Mouse (Mus musculus) lung, embryonic 16.5 days (tissue): ENCODE results near the gene Tyms. TPM values are rescaled to one million over a fixed set of nuclear protein-coding genes. Genes with fewer than 3 reads are reported as not detected.
A peak's percentile ranks its signal among the peaks of the same experiment; 100 is the strongest.

Source experiments
- ATAC-seq: fragments of 200-750 bp; cut with Nextera tagmentation; 2 replicates; pipeline ENCODE4 v1.8.0; 2017; ENCODE audit warnings: low read depth, mild to moderate bottlenecking, moderate library complexity
- H3K27ac ChIP-seq: fragments of 300-500 bp; sonication (generic); 2 replicates; pipeline ENCODE4 v1.5.1; 2014; ENCODE audit warnings: mild to moderate bottlenecking, control low read depth, low read length
- H3K27me3 ChIP-seq: fragments of 300-500 bp; sonication (generic); 2 replicates; pipeline ENCODE4 v1.6.1; 2014; ENCODE audit warnings: low read depth, low read length, mixed read lengths; ENCODE audit not compliant: control insufficient read depth, insufficient read depth
- H3K36me3 ChIP-seq: fragments of 300-500 bp; sonication (generic); 2 replicates; pipeline ENCODE4 v1.6.1; 2014; ENCODE audit warnings: low read length; ENCODE audit not compliant: control insufficient read depth, insufficient read depth
- H3K4me1 ChIP-seq: fragments of 300-500 bp; sonication (generic); replicated peaks from 2 replicates; pipeline ENCODE4 v1.6.1; 2014; ENCODE audit warnings: low read length, mixed read lengths; ENCODE audit not compliant: control insufficient read depth, insufficient read depth
- H3K4me2 ChIP-seq: fragments of 300-500 bp; sonication (generic); 2 replicates; pipeline ENCODE4 v1.6.1; 2014; ENCODE audit warnings: low read depth, low read length, control low read depth
- H3K4me3 ChIP-seq: fragments of 300-500 bp; sonication (generic); 2 replicates; pipeline ENCODE4 v1.5.1; 2014; ENCODE audit warnings: mild to moderate bottlenecking, low read length, control low read depth
- H3K9ac ChIP-seq: fragments of 300-500 bp; sonication (generic); 2 replicates; pipeline ENCODE4 v1.6.1; 2014; ENCODE audit warnings: low read length, control low read depth
- H3K9me3 ChIP-seq: fragments of 300-500 bp; sonication (generic); 2 replicates; pipeline ENCODE4 v1.6.1; 2016; ENCODE audit warnings: low read length; ENCODE audit not compliant: control insufficient read depth
- WGBS: fragments of 180-500 bp; shearing (Covaris S2); extraction: QIAGEN DNeasy Blood & Tissue Kit; methylation state at CpG from one replicate; pipeline ENCODE4 v1.1.7; 2014; 5-methylcytosine and 5-hydroxymethylcytosine counted together
- polyA plus RNA-seq: library from polyadenylated mRNA; unstranded; fragments of >200 nt; fragmentation: Nextera tagmentation; extraction: Ambion mirVana; gene quantifications from 2 replicates; pipeline ENCODE4 v1.2.1, GENCODE M21; 2015

The Tyms gene
- polyA plus RNA-seq, 1 experiment from 2014 or later, result 275 TPM

DNA sequence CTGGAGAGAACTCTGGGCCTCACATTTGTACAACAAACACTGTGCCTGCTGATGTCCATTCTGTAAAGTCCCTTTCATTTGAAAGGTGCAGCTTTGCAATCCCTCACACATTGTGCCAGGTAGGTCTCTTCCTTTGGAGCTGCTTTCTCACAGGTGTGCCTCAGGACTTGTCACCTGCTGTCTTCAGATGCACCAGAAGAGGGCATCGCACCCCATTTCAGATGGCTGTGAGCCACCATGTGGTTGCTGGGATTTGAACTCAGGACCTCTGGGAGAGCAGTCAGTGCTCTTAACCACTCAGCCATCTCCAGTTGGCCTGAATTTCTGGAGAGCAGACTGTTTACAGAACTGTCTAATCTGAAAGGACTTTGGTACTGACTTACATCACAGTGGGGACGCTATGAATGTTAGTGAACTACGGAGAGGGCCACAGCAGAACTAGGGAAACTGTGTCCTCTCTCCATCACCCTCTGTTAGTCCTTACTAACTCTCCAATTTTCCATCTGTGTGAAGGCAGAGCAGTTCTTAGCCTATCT is 39.2 kb upstream of the Tyms start:
- 88% methylated on average over 3 of the region's 3 CpGs for WGBS
- Histone ChIP-seq H3K9me3 (no peaks in the 10 kb centered on the region), H3K4me3 (no peak overlapping the region), H3K36me3 (peaks cover 2% of the 10 kb centered on the region; the same call in 1 of the 2 replicates), H3K27me3 (peaks cover 50% of the 10 kb centered on the region), H3K4me2 (no peak overlapping the region), H3K9ac (no peak overlapping the region), H3K27ac (no peak overlapping the region), H3K4me1 (peaks cover 22% of the 10 kb centered on the region)
- ATAC-seq, result no peak

DNA sequence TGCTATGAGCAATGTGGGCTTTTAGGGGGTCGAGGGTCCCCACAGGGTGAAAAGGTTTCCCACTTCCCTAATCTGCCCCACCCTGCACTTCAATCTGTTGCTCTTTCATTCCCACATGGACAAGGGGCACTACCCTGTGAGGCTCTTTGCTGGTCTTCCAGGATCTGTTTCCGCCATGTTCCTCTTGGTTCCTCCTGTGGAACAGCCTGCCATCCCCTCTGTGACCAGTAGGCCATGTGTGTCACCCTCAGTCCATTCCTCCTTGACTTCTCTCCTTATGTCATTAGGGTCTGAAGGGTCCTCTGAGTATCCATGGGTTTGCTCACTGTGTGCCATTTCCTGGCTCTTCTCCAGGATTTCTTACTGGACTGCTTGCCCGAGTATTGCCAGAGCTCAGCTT is 38.4 kb upstream of the Tyms start:
- H3K4me1 ChIP-seq, result peaks cover 22% of the 10 kb centered on the region
- H3K27me3 ChIP-seq, result peaks cover 58% of the 10 kb centered on the region
- no peak for ATAC-seq
- WGBS, result 67% methylated on average over 3 of the region's 3 CpGs
- H3K9ac ChIP-seq, result no peak overlapping the region
- H3K9me3 ChIP-seq, result no peaks in the 10 kb centered on the region
- no peak overlapping the region for H3K27ac ChIP-seq
- peaks cover under 1% of the 10 kb centered on the region; the same call in 1 of the 2 replicates for H3K36me3 ChIP-seq
- H3K4me2 ChIP-seq, result no peak overlapping the region
- no peak overlapping the region for H3K4me3 ChIP-seq

- no peaks in the 10 kb centered on the region for H3K9me3 ChIP-seq
- peaks cover 65% of the 10 kb centered on the region for H3K27me3 ChIP-seq
These were observed 37.7 kb upstream of the Tyms start for GRCm38 (mm10) chr5:30111126-30111525.

GRCm38 (mm10) chr5:30110371-30111060 is 37.1 kb upstream of the Tyms start:
- Histone ChIP-seq H3K4me1 (peaks cover 24% of the 10 kb centered on the region), H3K4me2 (peak overlapping the region; percentile 57), H3K36me3 (no peaks in the 10 kb centered on the region), H3K9ac (no peak overlapping the region), H3K4me3 (peak overlapping the region; percentile 32), H3K9me3 (no peaks in the 10 kb centered on the region), H3K27ac (no peak overlapping the region), H3K27me3 (peaks cover 65% of the 10 kb centered on the region)
- ATAC-seq, result no peak
- WGBS, result 11% methylated on average over 20 of the region's 22 CpGs

More at GRCm38 (mm10) chr5:30111126-30111525, 37.7 kb upstream of the Tyms start:
- H3K4me1 ChIP-seq, result peaks cover 22% of the 10 kb centered on the region
- peak overlapping the region; percentile 41 for H3K9ac ChIP-seq
- H3K27ac ChIP-seq, result no peak overlapping the region
- peak overlapping the region; percentile 32 for H3K4me3 ChIP-seq
- ATAC-seq, result peak; percentile 35
- H3K36me3 ChIP-seq, result no peaks in the 10 kb centered on the region
- 3% methylated on average over 18 of the region's 18 CpGs for WGBS
- H3K4me2 ChIP-seq, result peak overlapping the region; percentile 57

DNA sequence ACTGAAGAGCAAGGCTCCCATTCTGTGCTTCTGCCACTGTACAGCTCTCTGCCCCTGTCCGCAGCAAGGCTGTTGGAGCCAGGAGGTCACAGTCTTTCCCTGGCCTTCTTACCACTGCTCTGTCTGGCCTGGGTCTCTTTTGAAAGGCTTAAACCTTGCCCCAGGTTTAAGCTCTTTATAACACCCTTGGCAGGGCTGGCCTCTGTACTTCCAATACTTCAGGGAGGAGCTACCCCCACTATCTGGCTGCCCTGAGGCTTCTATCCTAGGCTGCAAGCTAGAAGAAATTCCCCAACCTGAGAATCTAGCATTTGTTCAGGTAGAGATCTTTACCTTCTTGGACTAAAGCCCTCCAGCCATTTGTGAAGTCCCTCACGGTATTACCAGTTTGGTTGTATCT is 36.5 kb upstream of the Tyms start:
- Histone ChIP-seq H3K9ac (no peak overlapping the region), H3K9me3 (no peaks in the 10 kb centered on the region), H3K4me1 (peaks cover 29% of the 10 kb centered on the region), H3K27me3 (peaks cover 70% of the 10 kb centered on the region), H3K4me2 (no peak overlapping the region), H3K4me3 (no peak overlapping the region), H3K27ac (no peak overlapping the region), H3K36me3 (no peaks in the 10 kb centered on the region)
- no peak for ATAC-seq
- WGBS, result 64% methylated on average over 2 of the region's 2 CpGs

DNA sequence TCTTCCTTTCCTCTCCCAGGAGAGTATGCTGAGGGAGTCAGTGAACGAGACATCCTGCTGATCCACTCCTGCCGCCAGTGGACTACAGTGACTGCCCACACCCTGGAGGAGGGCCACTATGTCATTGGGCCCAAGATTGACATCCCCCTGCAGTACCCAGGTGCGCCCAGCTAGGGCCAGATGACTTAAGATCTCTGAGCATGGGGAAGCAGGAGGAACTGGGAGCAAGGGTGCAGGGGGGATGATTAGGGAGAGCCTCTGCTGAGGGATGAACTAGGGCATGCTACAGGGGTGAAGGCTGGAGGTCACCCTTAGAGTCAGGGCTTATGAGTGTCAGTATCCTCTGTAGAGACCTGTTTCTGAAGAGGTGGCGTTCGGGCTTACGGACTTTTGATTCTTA is 34.8 kb upstream of the Tyms start:
- no peak for ATAC-seq
- peaks cover 72% of the 10 kb centered on the region for H3K27me3 ChIP-seq
- no peaks in the 10 kb centered on the region for H3K9me3 ChIP-seq
- no peak overlapping the region for H3K4me3 ChIP-seq
- H3K36me3 ChIP-seq, result no peaks in the 10 kb centered on the region
- no peak overlapping the region for H3K27ac ChIP-seq
- H3K9ac ChIP-seq, result no peak overlapping the region
- 70% methylated on average over 6 of the region's 6 CpGs for WGBS
- no peak overlapping the region for H3K4me2 ChIP-seq
- H3K4me1 ChIP-seq, result peaks cover 23% of the 10 kb centered on the region

GRCm38 (mm10) chr5:30107611-30108041 is 34.2 kb upstream of the Tyms start:
- 11% methylated on average over 5 of the region's 5 CpGs for WGBS
- Histone ChIP-seq H3K4me2 (no peak overlapping the region), H3K27ac (no peak overlapping the region), H3K27me3 (peaks cover 68% of the 10 kb centered on the region), H3K36me3 (no peaks in the 10 kb centered on the region), H3K4me1 (peaks cover 23% of the 10 kb centered on the region), H3K9me3 (no peaks in the 10 kb centered on the region), H3K4me3 (no peak overlapping the region), H3K9ac (no peak overlapping the region)
- no peak for ATAC-seq

GRCm38 (mm10) chr5:30107186-30107585 is 33.8 kb upstream of the Tyms start:
- Histone ChIP-seq H3K27me3 (peaks cover 64% of the 10 kb centered on the region), H3K27ac (no peak overlapping the region), H3K4me3 (no peak overlapping the region), H3K9ac (no peak overlapping the region), H3K36me3 (no peaks in the 10 kb centered on the region), H3K4me1 (peaks cover 23% of the 10 kb centered on the region), H3K4me2 (no peak overlapping the region), H3K9me3 (no peaks in the 10 kb centered on the region)
- WGBS, result 8% methylated on average over 7 of the region's 7 CpGs
- no peak for ATAC-seq

GRCm38 (mm10) chr5:30106756-30107155 is 33.3 kb upstream of the Tyms start:
- Histone ChIP-seq H3K4me2 (no peak overlapping the region), H3K27me3 (peaks cover 61% of the 10 kb centered on the region), H3K9me3 (no peaks in the 10 kb centered on the region), H3K9ac (no peak overlapping the region), H3K36me3 (no peaks in the 10 kb centered on the region), H3K4me3 (no peak overlapping the region), H3K27ac (no peak overlapping the region), H3K4me1 (peaks cover 23% of the 10 kb centered on the region)
- ATAC-seq, result no peak
- 28% methylated on average over 2 of the region's 2 CpGs for WGBS
